Mouse (Mus musculus): ENCODE measurements at regions not wholly inside any gene's neighbourhood (a gene's known extent, or its start where the extent isn't known, plus 50 kb on each side); places are given as distances from the start of the nearest gene placed in this dataset.

GRCm38 (mm10) chr6:122394160-122394559 is 53.8 kb upstream of the Phc1 start:
- DNase-seq (ENCODE audit: low spot score), result no peak

GRCm38 (mm10) chr6:122393231-122393881 is 53.0 kb upstream of the Phc1 start:
- DNase-seq (ENCODE audit: low spot score), result no peak

GRCm38 (mm10) chr6:122391725-122392667 is 51.6 kb upstream of the Phc1 start:
- DNase-seq (ENCODE audit: low spot score), result peak; percentile 68

GRCm38 (mm10) chr6:122391126-122391525 is 50.8 kb upstream of the Phc1 start:
- DNase-seq (ENCODE audit: low spot score), result no peak

- DNase-seq (ENCODE audit: low spot score), result no peak
These were observed 50.4 kb upstream of the Phc1 start for GRCm38 (mm10) chr6:122390720-122391119.
